Mouse (Mus musculus) T-helper 2 cell (primary cell): Measurements from ENCODE around the gene Isl1.

Experiments
- in situ Hi-C: fragments of 300-600 bp; cut with MboI, MseI; formaldehyde crosslinking; loops from one replicate; pipeline ENCODE4 v1.15.1; 2025; ENCODE audit warnings: high pct_unique_total_duplicates

Gene Isl1

GRCm38 (mm10) chr13:116309584-116310462 lies at the start of gene Isl1:
TSS of gene Isl1 (minus strand) at chr13:116309689.
- in situ Hi-C loops: loop anchor here (25.0 kb wide), 1 partner anchor 852 kb away; no protein-coding TSS in a partner anchor

GRCm38 (mm10) chr13:116335763-116336162 lies 26.3 kb upstream of the Isl1 start:
- in situ Hi-C loops: no loop called here

DNA sequence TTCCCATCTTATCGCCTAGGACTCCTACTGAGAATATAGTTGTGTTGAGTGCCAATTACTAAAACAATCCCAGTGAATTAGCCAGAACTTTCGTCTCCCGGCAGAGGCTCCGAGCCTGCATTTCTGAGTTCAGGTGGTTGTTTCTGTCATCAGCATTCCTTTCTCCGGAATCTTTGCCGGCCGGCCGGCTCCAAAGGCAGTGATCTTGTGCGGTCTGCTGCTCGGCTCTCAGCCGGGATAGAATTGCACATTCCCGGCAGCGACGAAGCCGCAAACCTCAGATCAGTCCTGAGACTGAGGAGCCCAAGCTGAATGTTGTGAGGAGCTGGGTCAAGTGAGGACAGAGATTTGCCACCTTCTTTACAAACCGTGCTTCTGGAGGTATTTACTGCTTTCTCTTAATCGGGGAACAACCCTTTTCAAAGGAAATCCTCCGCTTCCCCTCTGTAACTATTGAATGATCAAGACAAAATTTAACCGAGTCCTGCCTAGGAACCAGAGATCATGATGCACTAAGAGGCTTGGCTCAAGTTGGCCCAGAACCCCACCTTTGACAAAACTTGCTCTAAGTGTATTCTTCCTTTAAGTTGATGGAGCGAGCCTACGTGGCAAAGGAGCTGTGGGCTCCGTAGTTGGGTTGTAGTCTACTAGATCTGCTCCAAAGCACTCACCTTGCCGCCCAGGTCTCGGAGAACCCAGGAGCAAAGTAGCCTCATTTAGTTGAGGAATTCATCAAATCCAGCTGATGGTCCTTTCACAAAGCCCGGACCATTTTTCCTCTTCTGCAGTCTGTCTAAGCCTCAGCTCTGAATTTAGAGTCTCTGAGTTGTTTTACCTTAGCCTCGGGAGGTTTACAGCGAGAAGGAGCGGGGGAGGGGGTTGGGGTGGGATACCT lies 4.4 kb upstream of the Isl1 start:
- in situ Hi-C loops: loop anchor here (25.0 kb wide), 1 partner anchor 848 kb away; no protein-coding TSS in a partner anchor

DNA sequence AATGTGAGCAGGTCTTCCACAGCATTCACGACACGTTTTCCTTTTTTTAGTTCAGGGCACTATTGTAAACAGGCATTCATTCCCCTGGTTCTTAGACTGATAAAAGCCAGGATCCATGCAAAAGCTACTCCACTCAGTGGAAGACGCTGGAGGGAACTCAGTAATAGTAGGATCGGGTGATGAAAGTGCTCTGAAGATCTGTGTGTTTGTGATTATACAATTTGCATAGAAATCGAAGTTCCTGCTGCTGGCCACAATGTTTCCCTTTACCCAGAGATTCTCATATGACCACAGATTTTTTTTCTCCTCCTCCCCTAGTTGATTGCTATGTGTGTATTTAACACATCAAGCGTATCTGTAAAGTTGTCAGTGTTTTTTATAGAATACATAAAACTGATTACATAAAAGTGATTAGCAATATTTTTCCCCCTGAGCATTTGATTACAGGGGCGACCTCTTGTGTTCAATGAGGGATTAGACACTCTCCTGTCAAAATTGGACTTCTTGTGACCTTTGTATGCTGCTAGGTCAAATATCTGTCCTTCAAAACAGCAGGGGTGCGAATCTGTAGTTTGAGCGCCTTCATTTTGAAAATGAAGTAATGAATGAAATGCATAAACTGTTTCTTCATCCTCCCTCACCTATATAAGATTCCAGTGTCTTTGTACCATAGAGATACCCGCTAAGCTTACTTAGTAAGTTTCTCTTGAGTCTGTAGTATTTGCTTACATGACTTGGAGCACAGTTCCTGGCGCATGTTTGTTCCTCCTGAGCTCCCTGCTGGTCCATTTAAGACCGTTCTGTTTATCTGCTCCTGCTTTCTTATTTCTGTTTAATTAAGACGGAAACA lies 2.6 kb upstream of the Isl1 start:
- in situ Hi-C loops: loop anchor here (25.0 kb wide), 1 partner anchor 850 kb away; no protein-coding TSS in a partner anchor

DNA sequence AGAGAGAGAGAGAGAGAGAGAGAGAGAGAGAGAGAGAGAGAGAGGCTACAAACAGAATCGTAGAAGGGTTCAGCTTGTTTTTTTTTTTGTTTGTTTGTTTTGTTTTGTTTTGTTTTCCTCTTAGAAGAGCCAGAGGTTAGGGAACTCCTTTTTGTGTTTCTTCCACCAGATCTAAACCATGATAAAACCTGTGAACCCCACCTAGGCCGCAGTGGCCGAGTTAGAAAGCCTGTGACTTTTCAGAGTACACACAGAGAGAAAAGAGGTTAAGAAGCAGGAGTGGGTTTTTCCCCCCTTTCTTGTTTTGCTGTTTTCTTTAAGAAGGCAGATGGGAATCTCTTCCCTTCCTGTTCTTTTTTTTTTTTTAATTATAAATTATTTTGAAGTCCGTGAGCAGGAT lies 1.5 kb upstream of the Isl1 start:
- in situ Hi-C loops: loop anchor here (25.0 kb wide), 1 partner anchor 851 kb away; no protein-coding TSS in a partner anchor

DNA sequence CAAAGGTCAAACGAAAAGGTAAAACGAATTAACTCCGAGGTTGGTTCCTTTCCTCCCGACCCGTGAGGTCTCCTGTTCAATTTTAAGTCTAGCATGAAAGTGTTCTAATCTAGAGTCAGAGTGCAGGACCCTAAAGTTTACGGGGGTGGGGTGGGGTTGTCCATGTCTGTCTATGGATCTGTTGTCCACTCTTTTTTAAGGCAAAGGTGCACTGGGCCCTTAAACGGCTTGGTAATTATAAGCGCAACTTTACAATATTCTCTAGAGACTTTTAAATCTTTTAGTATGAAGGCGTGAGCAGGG lies 925 bp upstream of the Isl1 start:
- in situ Hi-C loops: loop anchor here (25.0 kb wide), 1 partner anchor 852 kb away; no protein-coding TSS in a partner anchor

DNA sequence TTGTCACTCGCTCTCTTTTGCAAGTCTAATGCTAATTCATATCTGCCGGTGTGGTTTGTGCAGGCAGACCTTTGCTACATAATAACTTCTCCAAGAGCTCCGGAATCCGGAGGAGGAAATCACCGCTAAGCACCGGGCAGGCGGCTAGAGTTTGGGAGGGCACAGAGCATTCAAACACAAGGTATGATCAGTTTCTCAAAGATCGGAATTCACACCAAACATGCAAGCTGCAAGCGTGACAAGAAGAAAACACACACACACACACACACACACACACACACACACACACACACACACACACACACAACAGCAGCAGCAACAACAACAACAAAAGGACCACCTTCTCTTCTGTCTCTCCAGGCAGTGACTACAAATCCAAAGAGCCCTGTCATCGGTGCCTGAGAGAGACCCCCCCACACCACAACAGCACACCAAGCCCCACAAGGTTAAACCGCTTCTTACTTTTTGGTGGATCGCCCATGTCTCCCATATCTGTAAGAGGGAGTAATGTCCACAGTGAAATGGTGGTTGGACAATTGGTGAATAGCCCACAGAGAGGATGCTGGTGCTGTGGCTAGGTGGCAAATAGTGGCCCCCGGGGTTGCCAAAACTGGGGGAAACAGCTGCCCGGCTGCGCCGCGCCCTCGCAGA lies 431 bp downstream of the Isl1 start:
- in situ Hi-C loops: loop anchor here (25.0 kb wide), 1 partner anchor 853 kb away; no protein-coding TSS in a partner anchor

DNA sequence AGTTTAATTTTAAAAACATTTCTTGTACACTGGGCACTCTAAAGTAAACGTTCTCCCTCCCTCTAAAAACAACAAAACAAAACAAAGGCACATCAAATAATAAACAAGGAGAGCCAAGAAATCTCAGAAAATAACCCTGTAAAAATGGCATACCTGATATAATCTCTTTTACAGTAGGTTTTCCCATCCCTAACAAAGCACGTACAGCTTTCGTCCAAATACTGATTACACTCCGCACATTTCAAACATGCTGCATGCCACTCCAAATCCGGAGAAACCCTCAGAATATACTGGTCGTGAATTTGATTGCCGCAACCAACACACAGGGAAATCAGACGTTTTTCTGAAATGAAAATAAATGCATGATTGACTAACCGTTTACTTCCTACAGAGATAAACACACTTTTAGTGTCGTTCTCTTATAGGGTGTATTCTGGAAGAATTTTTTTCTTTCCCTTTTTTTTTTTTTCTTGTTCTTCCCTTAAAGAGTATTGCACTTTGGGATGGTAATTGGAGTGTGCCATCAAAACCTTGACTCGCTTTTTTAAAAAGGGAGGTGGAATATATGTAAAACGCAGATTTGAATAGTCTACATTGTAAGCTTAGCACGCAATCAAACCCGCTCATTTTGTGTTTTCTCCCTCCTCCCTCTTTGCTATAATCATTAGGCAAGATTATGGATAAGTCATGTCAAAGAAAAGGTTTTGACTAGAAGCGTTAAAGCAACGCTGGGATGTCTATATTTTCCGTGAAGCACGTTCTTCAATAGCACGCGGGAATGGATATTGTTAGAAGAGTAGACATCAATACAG lies 1.2 kb downstream of the Isl1 start:
- in situ Hi-C loops: loop anchor here (25.0 kb wide), 1 partner anchor 854 kb away; no protein-coding TSS in a partner anchor

- in situ Hi-C loops: loop anchor here (25.0 kb wide), 1 partner anchor 856 kb away; no protein-coding TSS in a partner anchor
Observed at GRCm38 (mm10) chr13:116306591-116306990, 2.9 kb downstream of the Isl1 start.

- in situ Hi-C loops: loop anchor here (25.0 kb wide), 1 partner anchor 857 kb away; no protein-coding TSS in a partner anchor
Observed at GRCm38 (mm10) chr13:116305721-116306120, 3.8 kb downstream of the Isl1 start.

DNA sequence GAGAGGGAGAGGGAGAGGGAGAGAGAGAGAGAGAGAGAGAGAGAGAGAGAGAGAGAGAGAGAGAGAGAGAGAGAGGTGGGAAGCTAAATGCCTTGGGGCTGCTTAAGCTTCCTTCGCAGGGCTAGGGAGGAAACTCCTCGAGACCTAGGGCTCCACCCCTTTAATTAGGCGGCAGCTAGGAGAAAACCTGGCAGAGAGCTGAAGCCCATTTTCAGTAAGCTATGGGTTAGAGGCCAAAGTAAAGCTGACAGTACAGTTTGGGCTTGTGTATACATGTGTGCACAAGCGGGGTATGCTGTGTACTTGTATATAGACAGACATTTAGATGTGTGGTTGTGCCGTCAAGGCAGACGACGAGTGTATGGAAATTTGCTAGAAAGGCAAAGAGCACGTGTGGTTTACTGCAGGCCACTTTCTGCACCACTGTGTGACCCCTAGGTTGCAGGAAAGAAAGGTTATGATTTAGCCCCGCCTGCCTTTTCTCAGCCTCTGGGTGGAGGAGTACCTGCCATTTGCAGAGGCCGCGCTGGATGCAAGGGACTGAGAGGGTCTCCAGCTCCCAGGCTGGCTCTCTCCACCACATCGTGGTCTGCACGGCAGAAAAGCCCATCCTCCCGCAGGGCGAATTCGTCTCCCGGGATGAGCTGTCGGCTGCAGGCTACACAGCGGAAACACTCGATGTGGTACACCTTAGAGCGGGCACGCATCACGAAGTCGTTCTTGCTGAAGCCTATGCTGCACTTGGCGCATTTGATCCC lies 4.6 kb downstream of the Isl1 start:
- in situ Hi-C loops: loop anchor here (25.0 kb wide), 1 partner anchor 857 kb away; no protein-coding TSS in a partner anchor

GRCm38 (mm10) chr13:116303766-116304165 lies 5.7 kb downstream of the Isl1 start:
- in situ Hi-C loops: loop anchor here (25.0 kb wide), 1 partner anchor 859 kb away; no protein-coding TSS in a partner anchor

DNA sequence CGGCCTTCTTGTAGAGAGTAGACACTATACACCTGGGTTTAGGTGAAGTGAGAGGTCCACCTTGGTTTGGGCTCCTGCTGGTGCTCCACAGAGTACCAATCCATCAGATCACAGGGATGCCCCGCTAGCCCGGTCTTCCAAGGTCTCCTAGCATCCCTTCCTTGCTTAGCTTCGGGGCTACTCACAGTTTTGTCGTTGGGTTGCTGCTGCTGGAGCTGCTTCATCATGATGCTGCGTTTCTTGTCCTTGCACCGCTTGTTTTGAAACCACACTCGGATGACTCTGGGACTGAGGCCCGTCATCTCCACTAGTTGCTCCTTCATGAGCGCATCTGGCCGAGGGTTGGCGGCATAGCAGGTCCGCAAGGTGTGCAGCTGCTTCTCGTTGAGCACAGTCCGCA lies 6.6 kb downstream of the Isl1 start:
- in situ Hi-C loops: loop anchor here (25.0 kb wide), 1 partner anchor 859 kb away; no protein-coding TSS in a partner anchor

- in situ Hi-C loops: loop anchor here (25.0 kb wide), 1 partner anchor 861 kb away; no protein-coding TSS in a partner anchor
Observed at GRCm38 (mm10) chr13:116301706-116302105, 7.8 kb downstream of the Isl1 start.

DNA sequence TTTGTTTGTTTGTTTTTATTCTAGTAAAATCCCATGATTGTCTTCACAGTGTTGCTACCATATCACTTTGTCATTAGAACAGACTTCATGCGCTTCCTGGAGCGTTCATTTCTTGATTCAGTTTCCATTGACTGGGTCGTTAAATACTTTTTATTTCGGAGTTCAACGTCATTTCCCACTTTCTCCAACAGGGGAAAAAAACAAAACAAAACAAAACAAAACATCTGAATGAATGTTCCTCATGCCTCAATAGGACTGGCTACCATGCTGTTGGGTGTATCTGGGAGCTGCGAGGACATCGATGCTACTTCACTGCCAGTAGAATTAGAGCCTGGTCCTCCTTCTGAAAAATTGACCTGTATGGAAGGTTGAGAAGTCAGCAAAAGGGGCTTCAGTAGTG lies 10.2 kb downstream of the Isl1 start:
- in situ Hi-C loops: no loop called here

DNA sequence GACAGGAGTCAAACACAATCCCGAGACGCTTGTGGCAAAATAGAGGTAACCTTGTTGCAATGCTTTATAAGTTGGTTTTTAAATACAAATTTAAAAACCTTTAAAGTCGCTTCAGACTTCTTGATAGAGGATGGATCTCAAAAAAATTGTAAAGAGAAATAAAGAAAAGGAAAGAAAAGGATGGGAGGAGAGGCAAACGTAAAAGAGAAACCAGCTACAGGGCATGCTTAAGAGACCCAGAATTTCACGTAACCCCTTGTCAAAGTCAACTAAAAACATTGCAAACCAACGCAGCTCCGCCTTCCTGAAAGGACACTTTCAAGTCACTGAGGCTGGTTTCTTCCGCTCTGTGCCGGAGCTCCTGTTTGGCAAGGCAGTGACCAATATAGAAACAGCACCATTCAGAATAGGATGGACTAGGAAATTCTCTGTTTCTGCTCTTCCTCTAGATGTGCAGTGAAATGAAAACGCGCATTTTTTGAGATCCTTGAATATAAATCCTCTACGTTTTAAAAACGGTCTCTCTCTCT lies 10.8 kb downstream of the Isl1 start:
- in situ Hi-C loops: no loop called here

DNA sequence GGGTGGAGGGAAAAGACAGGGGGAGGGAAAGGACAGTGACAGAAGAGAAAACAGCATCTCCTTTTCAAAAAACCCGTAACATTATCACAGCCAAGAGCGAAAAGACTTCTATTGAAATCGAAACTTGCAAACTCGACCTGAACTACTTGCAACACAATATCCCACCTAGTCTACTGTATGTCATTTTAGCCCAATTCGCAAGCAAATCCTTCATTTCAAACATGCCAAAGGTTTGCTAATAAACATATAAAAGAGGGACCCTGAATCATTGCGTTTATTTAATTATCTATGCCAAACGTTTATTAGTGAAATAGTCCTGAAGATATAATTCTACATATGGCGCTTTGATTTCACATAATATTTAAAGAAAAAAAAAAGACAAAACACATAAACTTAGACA lies 11.5 kb downstream of the Isl1 start:
- in situ Hi-C loops: no loop called here

GRCm38 (mm10) chr13:116297048-116297811 lies 12.3 kb downstream of the Isl1 start:
- in situ Hi-C loops: no loop called here
